Mouse (Mus musculus): Measurements from ENCODE around the gene Vmn2r7.
"Not testable (repeated sequence)": the region's sequence is repeated elsewhere in the genome, so short reads cannot be mapped to it uniquely, and the experiment has no call there.

Vmn2r7 gene

DNA sequence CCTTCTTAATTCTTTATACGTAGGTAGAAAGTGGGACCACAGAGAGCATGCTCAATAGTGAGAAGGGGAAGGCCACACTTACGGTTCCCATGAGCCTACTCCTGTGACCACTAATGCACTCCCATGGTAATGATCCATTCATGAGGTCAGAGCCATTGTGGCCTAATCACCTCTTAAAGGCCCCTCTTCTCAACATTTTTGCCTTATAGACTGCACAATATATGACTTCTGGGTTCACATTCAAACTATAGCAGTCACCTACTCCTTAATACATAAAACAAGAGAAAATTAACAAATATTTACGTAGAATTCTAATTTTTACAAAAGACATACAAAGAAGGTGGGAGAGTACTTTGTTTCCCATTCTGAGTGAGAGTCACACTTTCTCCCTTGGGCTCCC lies at the start of gene Vmn2r7:
Gene Vmn2r7 (minus strand): TSS at position 101 of the 400 bp plus-strand sequence.
- DNase-seq (ENCODE audit: low spot score): not testable (repeated sequence)

GRCm38 (mm10) chr3:64889725-64890124 lies 45.2 kb upstream of the Vmn2r7 start:
- no peak for DNase-seq (ENCODE audit: low spot score)

GRCm38 (mm10) chr3:64878199-64878977 lies 33.8 kb upstream of the Vmn2r7 start:
- no peak for DNase-seq (ENCODE audit: low spot score)

DNA sequence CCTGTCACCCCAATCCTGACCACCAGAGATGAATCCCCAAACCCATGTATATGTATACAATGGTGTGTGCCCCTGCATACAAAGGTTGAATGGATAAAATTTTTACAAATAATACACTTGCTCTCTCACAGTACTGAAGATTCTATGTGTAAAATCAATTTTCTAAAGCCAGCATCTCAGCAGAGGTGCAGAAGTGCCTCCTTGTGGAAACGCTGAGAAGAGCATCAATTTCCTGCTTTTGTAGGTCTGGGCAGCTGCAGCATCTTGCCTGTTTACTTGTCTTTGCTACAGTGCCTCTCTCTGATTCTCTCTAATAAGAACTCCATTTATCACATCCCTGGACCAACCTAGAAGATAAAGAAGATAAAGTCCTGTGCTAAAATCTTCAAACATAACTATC lies 32.1 kb upstream of the Vmn2r7 start:
- no peak for DNase-seq (ENCODE audit: low spot score)

DNA sequence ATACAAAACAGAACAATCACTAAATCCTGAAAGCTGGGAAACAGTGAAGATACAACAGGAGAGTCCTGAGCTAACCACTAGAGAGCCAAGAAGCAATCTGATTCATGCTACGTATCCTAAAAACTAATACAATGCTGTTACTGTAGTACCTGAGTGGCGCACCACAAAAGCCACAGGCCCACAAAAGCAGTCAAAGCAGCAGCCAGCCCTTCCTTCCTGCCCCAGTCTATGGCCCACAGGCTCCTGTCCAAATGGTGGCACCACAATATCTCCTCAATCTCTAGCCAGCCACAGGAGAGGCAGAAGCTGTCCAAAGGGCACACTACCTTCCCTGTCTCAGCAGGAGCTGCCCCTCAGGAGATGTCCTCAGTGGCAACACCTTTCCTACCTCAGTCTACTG lies 1.7 kb downstream of the Vmn2r7 start:
- DNase-seq (ENCODE audit: low spot score): no peak

DNA sequence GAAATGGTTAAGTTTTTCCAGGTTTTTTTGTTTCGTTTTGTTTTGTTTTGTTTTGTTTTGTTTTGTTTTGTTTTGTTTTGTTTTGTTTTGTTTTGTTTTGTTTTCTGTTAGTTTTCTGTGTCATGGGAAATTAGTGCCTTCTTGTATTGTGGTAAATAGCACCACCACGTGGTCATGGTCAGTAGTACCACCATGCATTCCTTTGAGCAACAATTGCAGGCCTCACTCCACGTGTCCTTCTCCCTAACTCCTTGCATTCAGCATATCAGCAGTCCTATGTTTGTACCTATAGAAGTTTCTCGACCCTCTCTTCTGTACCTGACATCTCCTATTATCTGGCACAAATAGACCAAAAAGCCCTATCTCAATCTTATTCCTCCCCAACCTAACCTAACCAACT lies 2.3 kb downstream of the Vmn2r7 start:
- DNase-seq (ENCODE audit: low spot score): peak; percentile 41

DNA sequence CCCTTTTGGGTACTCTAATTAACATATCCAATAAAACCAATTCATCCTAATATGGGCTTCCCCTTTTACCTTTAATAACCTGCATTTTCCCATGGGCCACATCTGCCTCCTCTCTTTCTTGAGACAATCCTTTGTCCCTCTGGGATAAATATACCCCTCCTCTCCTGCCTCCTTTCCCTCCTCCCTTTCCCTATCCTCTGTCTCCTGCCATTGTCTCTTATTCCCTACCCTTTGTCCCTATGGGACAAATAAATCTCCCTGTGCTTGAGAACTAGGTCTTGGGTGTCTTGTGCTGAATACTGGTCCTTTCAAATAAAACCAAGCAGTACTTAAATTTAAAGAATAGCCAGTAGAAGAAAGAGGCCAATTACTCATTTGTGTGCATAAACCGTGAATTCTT lies 13.4 kb downstream of the Vmn2r7 start:
- DNase-seq (ENCODE audit: low spot score): no peak

- DNase-seq (ENCODE audit: low spot score): no peak
Measured at GRCm38 (mm10) chr3:64791245-64791591, 53.3 kb downstream of the Vmn2r7 start.

DNA sequence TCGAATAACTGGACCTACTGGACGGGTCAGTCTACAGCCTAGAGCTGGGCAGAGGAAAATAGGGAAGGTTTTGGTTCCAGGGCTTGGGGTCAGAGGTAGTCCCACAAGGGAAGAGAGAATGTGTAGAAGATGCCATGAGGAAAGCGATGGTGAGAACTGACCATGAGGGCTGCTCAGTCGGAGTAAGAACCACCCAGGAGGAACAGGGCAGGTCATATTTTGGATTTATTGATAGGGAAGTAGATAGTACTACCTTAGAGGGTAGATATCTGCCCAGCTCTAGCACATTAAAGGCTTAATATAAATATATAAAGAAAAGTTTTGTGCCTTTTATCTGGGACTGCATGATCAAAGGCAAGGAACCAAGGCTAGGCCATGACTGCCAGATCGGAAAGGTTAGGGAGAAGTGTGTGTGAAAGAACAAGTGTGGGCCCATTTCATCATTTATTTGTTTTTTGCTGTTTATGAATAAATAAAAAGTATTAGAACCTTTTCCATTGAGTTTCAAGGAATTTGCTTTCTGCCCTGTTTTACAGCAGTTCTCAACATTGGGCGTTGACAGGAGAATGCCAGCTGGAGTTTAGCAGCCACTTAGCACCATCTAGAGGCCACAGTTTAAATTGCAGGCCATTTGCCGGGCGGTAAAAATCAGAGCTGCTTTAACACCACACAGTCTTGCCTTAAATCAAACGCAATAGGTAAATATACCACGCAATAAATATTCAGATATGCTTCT lies 53.9 kb downstream of the Vmn2r7 start:
- DNase-seq (ENCODE audit: low spot score): peak; percentile 45

DNA sequence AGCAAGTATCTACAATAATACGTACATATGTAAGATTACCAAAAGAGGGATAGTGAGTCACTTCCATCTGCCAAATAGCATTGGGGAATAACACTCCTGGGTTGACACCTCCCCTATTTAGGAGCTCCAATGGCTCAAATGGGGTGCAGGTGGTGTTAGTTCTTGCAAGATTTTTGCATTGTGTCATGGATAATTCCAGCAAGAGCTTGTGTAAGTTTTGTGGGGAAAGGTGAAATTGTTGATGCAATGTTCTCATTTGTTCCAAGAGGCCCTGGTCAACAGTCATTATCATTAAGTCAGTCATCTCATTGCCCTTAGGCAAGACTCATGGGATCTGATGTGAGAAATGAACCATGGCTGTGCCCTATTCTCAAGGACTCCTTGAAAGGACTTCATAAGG lies 61.7 kb downstream of the Vmn2r7 start:
- DNase-seq (ENCODE audit: low spot score): no peak

GRCm38 (mm10) chr3:64772132-64772531 lies 72.4 kb downstream of the Vmn2r7 start:
- DNase-seq (ENCODE audit: low spot score): no peak

DNA sequence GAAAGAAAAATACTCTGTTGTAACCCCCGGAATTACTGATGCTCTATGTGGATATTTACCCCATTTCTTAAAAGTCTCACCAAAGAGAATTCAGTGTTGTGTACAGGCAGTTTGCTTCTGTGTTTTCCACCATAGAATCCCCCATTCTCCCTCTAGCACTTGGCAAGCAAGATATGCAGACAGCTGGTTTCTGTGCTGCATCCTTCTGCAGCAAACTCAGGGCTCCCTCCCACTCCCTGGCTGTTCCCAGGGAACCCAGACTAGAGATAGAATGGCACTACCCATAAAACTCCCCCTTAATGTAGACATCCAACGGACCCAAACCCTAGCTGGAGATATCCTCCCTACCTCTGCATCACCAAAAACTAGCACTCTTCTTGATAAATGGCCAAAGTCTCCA lies 88.4 kb downstream of the Vmn2r7 start:
- DNase-seq (ENCODE audit: low spot score): no peak

GRCm38 (mm10) chr3:64727187-64727970 lies 117.2 kb downstream of the Vmn2r7 start:
- not testable (repeated sequence) for DNase-seq (ENCODE audit: low spot score)

- DNase-seq (ENCODE audit: low spot score): not testable (repeated sequence)
Measured at GRCm38 (mm10) chr3:64725736-64726135, 118.8 kb downstream of the Vmn2r7 start.

DNA sequence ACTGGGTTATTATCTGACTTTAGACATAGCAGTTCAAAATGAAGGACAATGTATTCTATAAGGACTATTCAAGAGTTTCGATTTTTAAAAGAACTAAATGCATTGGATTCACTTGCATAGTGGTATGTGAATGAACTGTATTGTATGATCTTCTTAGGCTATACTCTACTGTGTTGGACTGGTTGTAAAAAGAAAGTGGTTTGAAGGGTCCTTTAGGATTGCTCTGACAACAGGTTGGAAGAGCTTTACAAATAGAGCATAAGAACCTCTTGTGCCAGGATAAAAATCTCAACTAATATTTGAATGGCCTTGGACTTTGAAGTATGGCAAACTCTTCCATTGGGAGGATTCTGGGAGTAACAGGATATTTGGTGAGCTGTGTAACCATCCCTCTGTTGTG lies 168.5 kb downstream of the Vmn2r7 start:
- DNase-seq (ENCODE audit: low spot score): not testable (repeated sequence)
